Mouse (Mus musculus) ES-Bruce4 (cell line): ENCODE measurements around the gene Clstn2.

Experiments used
- CTCF ChIP-seq: IDR thresholded peaks from one replicate; pipeline ENCODE4 v1.8.1; 2011; ENCODE audit warnings: low read depth, low read length
- POLR2A ChIP-seq: IDR thresholded peaks from one replicate; pipeline ENCODE4 v1.8.1; 2011; ENCODE audit warnings: low read length; ENCODE audit not compliant: insufficient read depth

GRCm38 (mm10) chr9:97460452-97460851 lies 572.5 kb downstream of the Clstn2 start:
- no peak for TF ChIP-seq CTCF
- TF ChIP-seq POLR2A: no peak
